Mouse (Mus musculus): ENCODE results near the gene Adck1.

- TF ChIP-seq CTCF (IDR thresholded peaks at IDR 0.05; ENCODE audit: low read depth) = no peak
- no peak for TF ChIP-seq EP300 (optimal IDR thresholded peaks at IDR 0.05)
These were observed 72.8 kb downstream of the Adck1 start for GRCm38 (mm10) chr12:88433171-88433570.

Data from stomach, postnatal 0 days (tissue).